Mouse (Mus musculus): ENCODE measurements around the gene Myl9.

- TF ChIP-seq POLR2A (IDR thresholded peaks at IDR 0.05; ENCODE audit: borderline replicate concordance, insufficient read depth, low read length) (no peak), CTCF (IDR thresholded peaks at IDR 0.05; ENCODE audit: borderline replicate concordance, insufficient read depth, low read depth, low read length) (no peak)
These were observed 8.1 kb downstream of the Myl9 start for GRCm38 (mm10) chr2:156783349-156783728.
